Mouse (Mus musculus) midbrain, embryonic 11.5 days (tissue): ENCODE measurements around the gene D3Ertd751e. TPM values are rescaled to one million over a fixed set of nuclear protein-coding genes. Genes with fewer than 3 reads are reported as not detected.

Experiments
- ATAC-seq: fragments of 200-750 bp; cut with Nextera tagmentation; 2 replicates; pipeline ENCODE4 v1.8.0; 2017; ENCODE audit warnings: moderate TSS enrichment, moderate library complexity; ENCODE audit not compliant: low FRiP score
- DNase-seq: peaks from one replicate; pipeline ENCODE4 v3.0.0; 2015; ENCODE audit warnings: low spot score; ENCODE audit errors: missing footprints
- H3K27ac ChIP-seq: fragments of 300-500 bp; sonication (generic); 2 replicates; pipeline ENCODE4 v1.5.1; 2014; ENCODE audit warnings: low read depth, low read length
- H3K27me3 ChIP-seq: fragments of 300-500 bp; sonication (generic); 2 replicates; pipeline ENCODE4 v1.6.1; 2014; ENCODE audit warnings: mild to moderate bottlenecking, low read length, moderate library complexity, mixed read lengths; ENCODE audit not compliant: control insufficient read depth, insufficient read depth
- H3K36me3 ChIP-seq: fragments of 300-500 bp; sonication (generic); 2 replicates; pipeline ENCODE4 v1.6.1; 2014; ENCODE audit warnings: mild to moderate bottlenecking, low read length, moderate library complexity, mixed read lengths; ENCODE audit not compliant: control insufficient read depth, insufficient read depth
- H3K4me1 ChIP-seq: fragments of 300-500 bp; sonication (generic); 2 replicates; pipeline ENCODE4 v1.6.1; 2014; ENCODE audit warnings: low read length; ENCODE audit not compliant: control insufficient read depth, insufficient read depth
- H3K4me2 ChIP-seq: fragments of 300-500 bp; sonication (generic); 2 replicates; pipeline ENCODE4 v1.6.1; 2014; ENCODE audit warnings: mild to moderate bottlenecking, moderate library complexity
- H3K4me3 ChIP-seq: fragments of 300-500 bp; sonication (generic); 2 replicates; pipeline ENCODE4 v1.5.1; 2014; ENCODE audit warnings: low read depth, low read length
- H3K9ac ChIP-seq: fragments of 300-500 bp; sonication (generic); 2 replicates; pipeline ENCODE4 v1.6.1; 2014; ENCODE audit warnings: low read length
- H3K9me3 ChIP-seq: fragments of 300-500 bp; sonication (generic); 2 replicates; pipeline ENCODE4 v1.6.1; 2016; ENCODE audit warnings: low read length; ENCODE audit not compliant: control insufficient read depth
- WGBS: fragments of 180-500 bp; shearing (Covaris S2); extraction: QIAGEN DNeasy Blood & Tissue Kit; methylation state at CpG from one replicate; pipeline ENCODE4 v1.1.7; 2014; 5-methylcytosine and 5-hydroxymethylcytosine counted together
- polyA plus RNA-seq: library from polyadenylated mRNA; unstranded; fragments of >200 nt; fragmentation: Nextera tagmentation; extraction: Ambion mirVana; gene quantifications from 2 replicates; pipeline ENCODE4 v1.2.1, GENCODE M21; 2014

Gene D3Ertd751e
- 22.3 and 22.4 TPM in 2 replicates for polyA plus RNA-seq

DNA sequence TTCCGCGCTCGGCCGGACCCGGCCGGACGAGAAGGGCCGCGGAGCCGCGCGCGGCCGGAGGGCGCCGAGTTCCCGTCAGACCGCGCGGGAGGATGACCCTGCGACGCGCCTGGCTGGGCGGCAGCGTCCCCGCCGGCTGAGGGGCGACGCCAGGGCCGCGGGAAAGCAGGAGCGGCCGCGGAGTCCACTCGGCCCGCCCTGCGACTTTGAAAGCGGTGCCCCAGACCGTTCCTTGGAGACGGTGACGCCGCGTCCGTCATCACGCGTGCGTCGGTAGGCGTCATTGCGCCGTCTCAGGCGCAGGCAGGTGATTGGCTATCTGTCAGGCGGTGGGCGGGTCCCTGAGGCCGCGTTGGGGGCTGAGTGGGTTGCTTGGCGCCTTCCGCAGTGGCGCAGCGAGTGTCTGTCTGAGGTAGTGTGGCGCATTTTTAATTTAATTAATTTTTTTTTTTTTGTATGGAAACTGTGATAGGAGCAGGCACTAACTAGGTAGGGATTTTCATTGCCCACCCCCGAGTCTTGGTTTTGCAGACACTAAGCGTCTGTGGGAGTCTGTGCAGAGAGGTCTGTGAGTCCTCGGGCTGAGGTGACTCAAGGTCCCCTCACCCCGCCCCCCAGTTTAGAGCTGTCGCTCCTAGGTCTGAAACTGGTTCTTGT lies at the start of gene D3Ertd751e, which contains the start of gene Sclt1:
Gene D3Ertd751e (plus strand): TSS at position 334 of the 657 bp plus-strand sequence.
Gene Sclt1 (minus strand): TSS at position 237 of the 657 bp plus-strand sequence.
- under 1% methylated on average over 65 of the region's 66 CpGs for WGBS

DNA sequence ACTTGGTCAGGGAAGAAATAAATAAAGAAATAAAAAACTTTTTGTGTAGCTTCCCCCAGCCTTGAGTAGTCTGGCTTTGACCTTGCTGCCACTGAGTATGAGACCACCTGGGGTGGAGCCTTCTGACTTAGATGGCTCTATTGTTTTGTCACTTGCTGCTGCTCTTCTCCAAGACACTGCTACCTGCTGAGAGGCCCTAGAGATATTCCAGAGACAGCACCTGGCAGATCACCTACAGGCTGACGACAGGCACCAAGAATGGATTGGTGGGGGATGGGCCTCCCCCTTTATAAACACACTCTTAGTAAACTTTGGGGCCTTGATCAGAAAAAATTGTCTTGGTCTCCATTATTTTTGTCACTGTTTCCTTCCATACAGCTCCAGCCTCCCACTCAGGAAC lies 46.7 kb upstream of the D3Ertd751e start:
- H3K27ac ChIP-seq: no peak overlapping the region
- DNase-seq: no peak
- no peaks in the 10 kb centered on the region for H3K4me1 ChIP-seq
- H3K4me2 ChIP-seq: no peak overlapping the region
- H3K27me3 ChIP-seq: no peaks in the 10 kb centered on the region
- ATAC-seq: no peak
- no peaks in the 10 kb centered on the region for H3K9me3 ChIP-seq
- 63% methylated on average over 1 of the region's 1 CpGs for WGBS
- H3K36me3 ChIP-seq: no peaks in the 10 kb centered on the region
- H3K4me3 ChIP-seq: no peak overlapping the region
- H3K9ac ChIP-seq: no peak overlapping the region

More for the DNA sequence above, at the start of gene D3Ertd751e, which contains the start of gene Sclt1:
- Histone ChIP-seq H3K36me3 (no peaks in the 10 kb centered on the region), H3K4me3 (peak within 1 kb of the TSS; percentile 57), H3K4me2 (peak within 1 kb of the TSS; percentile 58), H3K4me1 (peaks cover 11% of the 10 kb centered on the region), H3K9ac (peak within 1 kb of the TSS; percentile 74), H3K27me3 (no peaks in the 10 kb centered on the region), H3K27ac (peak within 1 kb of the TSS; percentile 92), H3K9me3 (no peaks in the 10 kb centered on the region)
- ATAC-seq: peak; percentile 100
- peak; percentile 99 for DNase-seq

- H3K4me2 ChIP-seq: peak overlapping the region; percentile 56
- peaks cover 11% of the 10 kb centered on the region for H3K4me1 ChIP-seq
- peak; percentile 95 for DNase-seq
- H3K27ac ChIP-seq: peak overlapping the region; percentile 92
- 0 out of 2 replicates have a peak, but pooled peaks have one; percentile 10 for ATAC-seq
- H3K27me3 ChIP-seq: no peaks in the 10 kb centered on the region
- peak overlapping the region; percentile 57 for H3K4me3 ChIP-seq
- WGBS: under 1% methylated on average over 39 of the region's 39 CpGs
- peak overlapping the region; percentile 74 for H3K9ac ChIP-seq
- H3K9me3 ChIP-seq: no peaks in the 10 kb centered on the region
- H3K36me3 ChIP-seq: no peaks in the 10 kb centered on the region
Measured at GRCm38 (mm10) chr3:41741601-41742277, 672 bp upstream of the D3Ertd751e start.

- Histone ChIP-seq H3K4me2 (peak overlapping the region; percentile 58), H3K4me3 (peak overlapping the region; percentile 57; the same call in 1 of the 2 replicates), H3K9ac (peak overlapping the region; percentile 74), H3K27ac (no peak overlapping the region), H3K27me3 (no peaks in the 10 kb centered on the region), H3K9me3 (no peaks in the 10 kb centered on the region), H3K36me3 (no peaks in the 10 kb centered on the region; the same call in 1 of the 2 replicates), H3K4me1 (peaks cover 11% of the 10 kb centered on the region)
- 51% methylated on average over 6 of the region's 6 CpGs for WGBS
- DNase-seq (no peak), ATAC-seq (no peak)
Measured at GRCm38 (mm10) chr3:41743436-41743835, 1.0 kb downstream of the D3Ertd751e start.

DNA sequence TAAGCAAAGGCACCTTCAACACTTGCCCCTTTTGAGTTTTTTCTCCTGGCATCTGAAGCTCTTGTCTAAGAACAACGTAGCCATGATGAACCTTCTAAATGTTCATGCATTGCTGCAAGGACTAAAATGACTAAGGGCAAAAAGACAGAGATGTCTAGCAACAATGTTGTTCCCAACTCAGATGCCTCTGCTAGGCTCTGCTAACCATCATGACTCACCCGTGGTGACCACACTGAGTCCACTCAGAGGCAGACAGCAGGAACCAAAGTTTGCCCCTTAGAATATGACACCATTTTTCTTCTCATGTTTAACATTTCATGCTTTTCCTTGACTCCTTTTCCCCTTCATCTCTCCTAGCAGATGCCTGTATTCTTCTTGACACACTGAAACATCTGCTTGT lies 12.1 kb downstream of the D3Ertd751e start:
- Histone ChIP-seq H3K36me3 (no peaks in the 10 kb centered on the region), H3K9ac (no peak overlapping the region), H3K9me3 (no peaks in the 10 kb centered on the region), H3K27me3 (no peaks in the 10 kb centered on the region), H3K4me1 (no peaks in the 10 kb centered on the region), H3K4me3 (no peak overlapping the region), H3K4me2 (no peak overlapping the region), H3K27ac (no peak overlapping the region)
- ATAC-seq: no peak
- WGBS: 90% methylated on average over 2 of the region's 2 CpGs
- no peak for DNase-seq

GRCm38 (mm10) chr3:41762091-41762490 lies 19.7 kb downstream of the D3Ertd751e start:
- Histone ChIP-seq H3K4me3 (no peak overlapping the region), H3K4me1 (no peaks in the 10 kb centered on the region), H3K27ac (no peak overlapping the region), H3K4me2 (no peak overlapping the region), H3K36me3 (no peaks in the 10 kb centered on the region), H3K9me3 (no peaks in the 10 kb centered on the region), H3K27me3 (no peaks in the 10 kb centered on the region), H3K9ac (no peak overlapping the region)
- ATAC-seq: no peak
- 91% methylated on average over 3 of the region's 3 CpGs for WGBS
- no peak for DNase-seq

DNA sequence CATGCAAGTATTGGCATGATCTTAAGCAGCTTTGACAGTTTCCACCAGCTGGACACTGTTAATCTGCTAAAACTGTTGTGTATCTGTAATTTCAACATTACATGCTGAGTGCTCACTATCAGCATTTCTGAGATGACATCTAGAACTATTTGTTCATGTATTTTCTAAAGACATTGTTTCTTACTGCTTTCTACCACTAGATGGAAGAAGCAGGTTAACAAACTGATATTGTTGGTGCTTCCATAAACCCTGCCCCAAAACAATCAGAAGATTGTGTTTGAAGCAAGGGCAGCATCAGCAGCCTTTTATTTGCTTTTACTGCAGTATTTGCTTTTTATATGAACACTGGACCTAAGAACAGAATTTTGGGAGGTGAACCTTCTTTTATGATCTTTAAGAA lies 70.0 kb downstream of the D3Ertd751e start:
- H3K4me2 ChIP-seq: no peak overlapping the region
- ATAC-seq (no peak), DNase-seq (no peak)
- no peaks in the 10 kb centered on the region for H3K4me1 ChIP-seq
- H3K9ac ChIP-seq: no peak overlapping the region
- no peak overlapping the region for H3K4me3 ChIP-seq
- no peaks in the 10 kb centered on the region for H3K9me3 ChIP-seq
- no peak overlapping the region for H3K27ac ChIP-seq
- no peaks in the 10 kb centered on the region for H3K36me3 ChIP-seq
- no peaks in the 10 kb centered on the region for H3K27me3 ChIP-seq
